Mouse (Mus musculus) stomach, embryonic 14.5 days (tissue): ENCODE data around the gene Psmd3. TPM values are rescaled to one million over a fixed set of nuclear protein-coding genes. Genes with fewer than 3 reads are reported as not detected.
"Not testable (repeated sequence)": the region's sequence is repeated elsewhere in the genome, so short reads cannot be mapped to it uniquely, and the experiment has no call there.

Experiments used
- ATAC-seq: fragments of 200-750 bp; cut with Nextera tagmentation; 2 replicates; pipeline ENCODE4 v1.8.0; 2017; ENCODE audit warnings: low read depth, moderate TSS enrichment; ENCODE audit not compliant: insufficient number of reproducible peaks, insufficient read depth, low FRiP score
- H3K27ac ChIP-seq: fragments of 300-500 bp; sonication (generic); 2 replicates; pipeline ENCODE4 v1.5.1; 2014; ENCODE audit warnings: mild to moderate bottlenecking, low read length, moderate library complexity, mixed read lengths
- H3K27me3 ChIP-seq: fragments of 300-500 bp; sonication (generic); 2 replicates; pipeline ENCODE4 v1.6.1; 2014; ENCODE audit warnings: low read length, control low read depth, mixed read lengths; ENCODE audit not compliant: control insufficient read depth, insufficient read depth
- H3K36me3 ChIP-seq: fragments of 300-500 bp; sonication (generic); 2 replicates; pipeline ENCODE4 v1.6.1; 2014; ENCODE audit warnings: mild to moderate bottlenecking, control low read depth, low read length, moderate library complexity, mixed read lengths; ENCODE audit not compliant: control insufficient read depth, insufficient read depth
- H3K4me1 ChIP-seq: fragments of 300-500 bp; sonication (generic); 2 replicates; pipeline ENCODE4 v1.6.1; 2014; ENCODE audit warnings: low read length, control low read depth, mixed read lengths; ENCODE audit not compliant: control insufficient read depth, insufficient read depth
- H3K4me2 ChIP-seq: fragments of 300-500 bp; sonication (generic); replicated peaks from 2 replicates; pipeline ENCODE4 v1.6.1; 2014; ENCODE audit warnings: low read depth, low read length, control low read depth
- H3K4me3 ChIP-seq: fragments of 300-500 bp; sonication (generic); 2 replicates; pipeline ENCODE4 v1.5.1; 2014; ENCODE audit warnings: low read depth, low read length, control low read depth
- H3K9ac ChIP-seq: fragments of 300-500 bp; sonication (generic); replicated peaks from 2 replicates; pipeline ENCODE4 v1.6.1; 2014; ENCODE audit warnings: low read depth, mild to moderate bottlenecking, control low read depth, low read length, moderate library complexity, mixed read lengths
- H3K9me3 ChIP-seq: fragments of 300-500 bp; sonication (generic); 2 replicates; pipeline ENCODE4 v1.6.1; 2016; ENCODE audit warnings: low read depth, low read length, control low read depth; ENCODE audit not compliant: control insufficient read depth
- WGBS: fragments of 180-500 bp; shearing (Covaris S2); extraction: QIAGEN DNeasy Blood & Tissue Kit; methylation state at CpG from one replicate; pipeline ENCODE4 v1.1.7; 2014; 5-methylcytosine and 5-hydroxymethylcytosine counted together
- polyA plus RNA-seq: library from polyadenylated mRNA; unstranded; fragments of >200 nt; fragmentation: Nextera tagmentation; extraction: Ambion mirVana; gene quantifications from 2 replicates; pipeline ENCODE4 v1.2.1, GENCODE M21; 2014

Psmd3 gene
- polyA plus RNA-seq, 1 experiment from 2014 or later: 126 TPM

DNA sequence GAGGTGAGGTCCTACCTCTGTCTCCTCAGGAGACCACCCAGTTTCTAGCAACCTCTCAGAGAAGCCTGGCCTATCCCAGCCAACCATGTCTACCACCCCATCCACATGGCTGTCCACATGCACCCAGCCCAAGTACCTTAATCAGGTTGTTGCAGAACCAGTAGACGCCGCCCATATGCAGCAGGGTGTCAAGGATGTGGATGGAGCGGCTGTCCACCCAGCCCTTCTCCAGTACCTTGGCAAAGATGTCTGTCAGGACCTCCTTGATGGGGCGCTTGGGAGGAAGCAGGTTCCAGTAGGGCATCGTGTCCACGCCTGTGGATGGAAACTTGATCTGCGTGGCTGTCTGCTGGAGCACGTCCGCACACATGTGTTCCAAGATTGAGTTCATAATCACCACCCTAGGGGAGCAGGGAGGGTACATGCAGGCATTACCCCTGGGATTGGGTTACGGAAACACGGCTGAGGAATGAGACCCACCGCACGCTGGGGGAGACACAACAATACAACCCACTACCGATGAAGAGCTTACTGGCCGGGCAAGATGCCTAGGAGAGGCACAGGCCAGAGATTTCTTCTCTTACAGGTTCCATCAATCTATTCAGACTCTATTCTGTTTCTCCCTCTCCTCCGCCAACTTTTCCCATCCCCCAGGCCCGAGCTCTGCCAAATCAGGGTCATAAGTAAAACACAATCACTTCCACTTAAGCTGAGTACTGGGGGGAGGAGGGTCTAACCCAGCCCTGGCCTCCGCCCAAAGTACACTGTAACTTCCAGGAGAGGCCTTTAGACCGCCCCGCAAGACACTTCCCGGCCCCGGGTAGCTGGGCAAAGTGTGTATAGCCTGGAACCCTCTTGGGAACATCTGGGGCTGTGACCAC lies 25.3 kb downstream of the Psmd3 start:
- WGBS: 80% methylated on average over 22 of the region's 22 CpGs
- H3K27ac ChIP-seq: no peak overlapping the region; the same call in 1 of the 2 replicates
- no peaks in the 10 kb centered on the region for H3K27me3 ChIP-seq
- no peak overlapping the region for H3K9ac ChIP-seq
- H3K36me3 ChIP-seq: peaks cover 41% of the 10 kb centered on the region
- no peaks in the 10 kb centered on the region for H3K9me3 ChIP-seq
- H3K4me1 ChIP-seq: peaks cover 5% of the 10 kb centered on the region; the same call in 1 of the 2 replicates
- H3K4me3 ChIP-seq: no peak overlapping the region
- ATAC-seq: no peak
- H3K4me2 ChIP-seq: no peak overlapping the region

DNA sequence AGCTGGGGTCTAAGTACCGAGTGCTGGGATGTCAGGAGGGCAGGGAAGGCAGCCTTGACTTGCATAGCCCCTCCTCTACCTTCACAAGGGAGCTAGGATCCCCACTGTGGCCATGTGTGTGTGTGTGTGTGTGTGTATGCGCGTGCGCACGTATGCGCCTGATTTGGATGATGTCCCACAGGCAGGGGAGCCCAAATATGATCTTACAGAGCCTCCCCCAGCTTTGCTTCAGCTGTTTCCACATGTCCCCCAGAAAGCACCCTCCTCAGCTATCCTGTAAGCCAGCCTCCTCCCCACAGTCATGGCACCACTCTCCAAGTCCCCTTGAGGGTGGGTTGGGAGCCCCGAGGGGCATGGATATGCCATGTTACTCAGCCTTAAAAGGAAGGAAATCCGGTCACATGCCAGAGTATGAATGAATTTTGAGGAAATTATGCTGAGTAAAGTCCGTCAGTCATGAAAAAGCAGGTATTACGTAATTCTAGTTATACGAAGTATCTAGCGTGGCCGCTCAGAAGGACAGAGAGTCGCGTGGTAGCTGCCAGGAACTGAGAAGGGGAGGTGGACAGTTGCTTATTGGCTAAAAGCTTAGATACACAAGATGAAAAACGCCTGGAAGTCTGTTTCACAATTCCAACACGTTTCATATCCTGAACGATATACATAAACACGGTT lies 26.1 kb downstream of the Psmd3 start:
- H3K36me3 ChIP-seq: peaks cover 45% of the 10 kb centered on the region
- H3K4me1 ChIP-seq: peaks cover 5% of the 10 kb centered on the region; the same call in 1 of the 2 replicates
- no peak for ATAC-seq
- H3K27me3 ChIP-seq: no peaks in the 10 kb centered on the region
- H3K4me3 ChIP-seq: no peak overlapping the region
- peak overlapping the region; percentile 7; the same call in 1 of the 2 replicates for H3K27ac ChIP-seq
- no peak overlapping the region for H3K4me2 ChIP-seq
- WGBS: 82% methylated on average over 19 of the region's 19 CpGs
- H3K9ac ChIP-seq: no peak overlapping the region
- no peaks in the 10 kb centered on the region for H3K9me3 ChIP-seq

- no peaks in the 10 kb centered on the region for H3K9me3 ChIP-seq
- H3K4me3 ChIP-seq: no peak overlapping the region
- H3K36me3 ChIP-seq: peaks cover 45% of the 10 kb centered on the region
- peaks cover 5% of the 10 kb centered on the region; the same call in 1 of the 2 replicates for H3K4me1 ChIP-seq
- ATAC-seq: 0 out of 2 replicates have a peak, but pooled peaks have one; percentile 15
- peak overlapping the region; percentile 29; the same call in 1 of the 2 replicates for H3K27ac ChIP-seq
- H3K27me3 ChIP-seq: no peaks in the 10 kb centered on the region
- H3K4me2 ChIP-seq: no peak overlapping the region
- no peak overlapping the region for H3K9ac ChIP-seq
- 77% methylated on average over 26 of the region's 26 CpGs for WGBS
Observed at GRCm38 (mm10) chr11:98709001-98709741, 26.8 kb downstream of the Psmd3 start.

GRCm38 (mm10) chr11:98710416-98711045 lies 28.2 kb downstream of the Psmd3 start:
- ATAC-seq: no peak; the same call in 1 of the 2 replicates
- H3K27me3 ChIP-seq: no peaks in the 10 kb centered on the region
- no peak overlapping the region for H3K4me3 ChIP-seq
- 52% methylated on average over 12 of the region's 12 CpGs for WGBS
- peaks cover 5% of the 10 kb centered on the region; the same call in 1 of the 2 replicates for H3K4me1 ChIP-seq
- H3K9me3 ChIP-seq: no peaks in the 10 kb centered on the region
- no peak overlapping the region; the same call in 1 of the 2 replicates for H3K27ac ChIP-seq
- no peak overlapping the region for H3K9ac ChIP-seq
- no peak overlapping the region for H3K4me2 ChIP-seq
- peaks cover 52% of the 10 kb centered on the region for H3K36me3 ChIP-seq

DNA sequence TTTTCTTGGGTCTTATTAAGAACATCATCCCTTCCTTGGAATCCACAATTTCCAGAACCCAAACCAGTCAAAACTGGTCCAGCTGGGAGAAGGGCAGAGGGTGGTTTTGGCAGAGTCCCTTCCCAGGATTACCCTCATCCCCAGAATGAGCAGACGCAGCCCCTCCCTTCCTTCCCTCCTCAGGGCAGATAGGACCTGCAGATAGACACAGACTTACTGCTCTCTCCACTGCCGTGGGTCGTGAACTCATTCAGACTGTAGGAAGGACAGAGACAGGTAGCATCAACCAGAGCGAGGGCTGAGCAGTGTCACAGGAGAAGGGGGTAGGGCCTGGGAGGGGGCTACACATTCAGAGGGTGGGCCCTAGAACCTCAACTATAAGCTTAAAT lies 28.7 kb downstream of the Psmd3 start:
- Histone ChIP-seq H3K4me3 (no peak overlapping the region), H3K27ac (no peak overlapping the region; the same call in 1 of the 2 replicates), H3K27me3 (no peaks in the 10 kb centered on the region), H3K9me3 (no peaks in the 10 kb centered on the region), H3K4me2 (no peak overlapping the region), H3K4me1 (peaks cover 5% of the 10 kb centered on the region; the same call in 1 of the 2 replicates), H3K36me3 (peaks cover 47% of the 10 kb centered on the region), H3K9ac (no peak overlapping the region)
- ATAC-seq: no peak
- 74% methylated on average over 4 of the region's 4 CpGs for WGBS

GRCm38 (mm10) chr11:98712009-98712408 lies 29.7 kb downstream of the Psmd3 start:
- 93% methylated on average over 5 of the region's 6 CpGs for WGBS

GRCm38 (mm10) chr11:98713703-98714102 lies 31.3 kb downstream of the Psmd3 start:
- ATAC-seq: no peak
- no peak overlapping the region for H3K27ac ChIP-seq
- H3K36me3 ChIP-seq: peaks cover 45% of the 10 kb centered on the region
- no peaks in the 10 kb centered on the region for H3K9me3 ChIP-seq
- no peak overlapping the region for H3K9ac ChIP-seq
- no peaks in the 10 kb centered on the region for H3K27me3 ChIP-seq
- H3K4me1 ChIP-seq: 0 out of 2 replicates have a peak, but pooled peaks cover 9% of the 10 kb centered on the region
- no peak overlapping the region for H3K4me3 ChIP-seq
- 78% methylated on average over 12 of the region's 12 CpGs for whole genome bisulfite sequencing
- no peak overlapping the region for H3K4me2 ChIP-seq

More at GRCm38 (mm10) chr11:98712009-98712408, 29.7 kb downstream of the Psmd3 start:
- not testable (repeated sequence) for H3K27ac ChIP-seq, H3K4me2 ChIP-seq, H3K4me1 ChIP-seq, H3K9me3 ChIP-seq, H3K9ac ChIP-seq, ATAC-seq, H3K27me3 ChIP-seq, H3K4me3 ChIP-seq
- peaks cover 43% of the 10 kb centered on the region for H3K36me3 ChIP-seq
